Mouse (Mus musculus) small intestine, adult 2 months (tissue): ENCODE results near the gene Scd1. TPM values are rescaled to one million over a fixed set of nuclear protein-coding genes. Genes with fewer than 3 reads are reported as not detected.
A peak's percentile ranks its signal among the peaks of the same experiment; 100 is the strongest.

ENCODE experiments used
- H3K27ac ChIP-seq: fragments of 200-500 bp; 2 replicates; pipeline ENCODE4 v1.5.1; 2012; ENCODE audit warnings: low read depth, low read length, control low read depth, inconsistent platforms; ENCODE audit not compliant: insufficient read depth
- H3K27me3 ChIP-seq: fragments of 200-500 bp; 2 replicates; pipeline ENCODE4 v1.6.1; 2012; ENCODE audit warnings: mild to moderate bottlenecking, moderate library complexity, low read length, inconsistent platforms; ENCODE audit not compliant: control insufficient read depth, insufficient read depth
- H3K36me3 ChIP-seq: fragments of 200-500 bp; 2 replicates; pipeline ENCODE4 v1.6.1; 2012; ENCODE audit warnings: mild to moderate bottlenecking, low read length, control low read depth, inconsistent platforms; ENCODE audit not compliant: control insufficient read depth, insufficient read depth
- H3K4me1 ChIP-seq: fragments of 200-500 bp; 2 replicates; pipeline ENCODE4 v1.6.1; 2012; ENCODE audit warnings: low read length, inconsistent platforms, mixed read lengths; ENCODE audit not compliant: control insufficient read depth, insufficient read depth, insufficient read length
- H3K4me3 ChIP-seq: fragments of 200-500 bp; 2 replicates; pipeline ENCODE4 v1.5.1; 2012; ENCODE audit warnings: low read depth, mild to moderate bottlenecking, control low read depth, inconsistent platforms, low read length, moderate library complexity
- CTCF ChIP-seq: fragments of 200-500 bp; IDR thresholded peaks from 2 replicates; pipeline ENCODE4 v1.5.1; 2012; ENCODE audit warnings: low read depth, mild to moderate bottlenecking, control low read depth, inconsistent platforms, low read length, moderate library complexity, mixed read lengths; ENCODE audit not compliant: insufficient replicate concordance, insufficient read length; ENCODE audit errors: extremely low read depth
- POLR2A ChIP-seq: fragments of 200-500 bp; IDR thresholded peaks from 2 replicates; pipeline ENCODE4 v1.6.1; 2012; ENCODE audit warnings: low read depth, mild to moderate bottlenecking, control low read depth, inconsistent platforms, low read length, moderate library complexity
- WGBS: fragments of 180-500 bp; shearing (Covaris S2); methylation state at CpG from one replicate; pipeline ENCODE4 v1.1.7; 2018; 5-methylcytosine and 5-hydroxymethylcytosine counted together
- polyA plus RNA-seq: library from polyadenylated mRNA; depleted of rRNA; stranded (reverse); fragments of >200 nt; gene quantifications from 2 replicates; pipeline ENCODE4 v1.2.3, GENCODE M21; 2012

The Scd1 gene
- polyA plus RNA-seq, 1 experiment, result 9.6 TPM

DNA sequence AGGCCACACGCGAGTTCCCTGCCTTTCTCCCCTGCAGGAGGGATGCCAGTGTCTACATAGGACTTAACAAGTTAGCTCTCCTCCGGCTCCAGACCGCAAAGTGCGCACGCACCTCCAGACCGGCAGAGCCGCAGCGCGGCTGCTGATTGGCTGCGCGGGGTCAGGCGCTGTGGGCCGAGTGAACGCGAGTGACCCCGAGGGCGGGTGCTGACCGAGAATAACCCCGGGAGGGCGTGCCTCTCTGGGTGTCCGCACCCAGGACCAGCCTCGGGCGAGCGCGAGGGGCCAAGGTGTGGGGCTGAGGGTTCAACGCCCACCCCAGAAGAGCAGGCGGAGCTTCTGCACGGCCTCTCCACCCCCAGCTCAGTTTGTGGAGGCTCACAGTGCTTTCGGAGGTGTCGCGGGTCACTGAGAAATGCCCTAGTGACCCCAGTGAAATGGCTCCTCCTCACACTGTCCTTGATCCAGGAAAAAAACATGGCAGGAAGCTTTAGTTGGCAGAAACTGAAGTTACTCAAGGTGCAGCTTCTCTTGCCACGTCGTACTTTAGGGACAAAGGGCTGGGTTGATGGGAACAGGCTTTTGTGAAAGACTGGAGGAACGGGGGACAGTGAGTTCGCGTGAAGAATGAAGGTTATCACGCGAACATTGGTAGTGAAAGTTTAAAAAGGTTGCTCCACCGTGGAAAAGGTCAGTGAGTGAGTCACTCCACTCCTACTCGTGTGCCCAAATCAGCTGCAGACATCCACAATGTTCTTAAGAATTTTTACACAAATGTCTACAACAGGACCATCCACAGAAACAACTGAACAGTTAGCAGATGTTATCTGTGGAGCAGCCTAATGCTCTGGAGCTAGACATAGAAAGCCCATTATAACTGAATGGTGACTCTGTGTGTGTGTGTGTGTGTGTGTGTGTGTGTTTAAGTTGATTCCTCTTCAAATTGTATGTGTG, 18.9 kb downstream of the Scd1 start:
- under 1% methylated on average over 41 of the region's 41 CpGs for WGBS

DNA sequence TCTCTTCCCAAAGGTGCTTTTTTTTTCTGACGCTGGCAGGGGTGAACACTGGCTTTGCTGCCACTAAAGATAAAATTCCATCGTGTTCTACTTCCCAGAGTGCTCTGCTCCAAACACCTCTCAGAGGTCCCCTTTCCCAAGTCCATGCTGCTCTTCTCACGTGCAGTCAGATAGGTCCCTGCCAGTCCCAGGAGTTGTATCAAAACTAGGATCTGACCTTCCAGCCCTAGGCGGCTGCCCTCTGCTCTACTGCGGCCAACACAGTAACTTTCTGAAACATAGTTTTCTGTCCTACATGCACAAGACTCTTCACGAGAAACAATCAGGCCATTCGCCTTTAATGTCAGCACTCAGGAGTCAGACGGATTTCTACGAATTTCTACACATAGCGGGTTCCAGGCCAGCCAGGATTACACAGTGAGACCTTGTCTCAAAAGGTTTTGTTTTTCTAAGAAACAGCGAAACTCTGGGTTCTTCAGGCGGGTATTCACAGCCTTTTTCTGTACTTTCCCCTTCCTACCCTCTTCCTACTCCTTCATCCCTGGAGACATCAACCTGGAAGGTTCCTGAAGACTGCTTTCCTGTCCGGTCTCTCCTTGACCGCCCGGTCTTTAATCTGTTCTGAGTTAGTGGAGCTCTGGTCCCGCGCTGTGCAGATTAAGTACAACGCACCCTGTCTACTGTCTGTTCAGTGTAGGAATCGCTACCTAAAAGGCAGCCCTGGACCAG, 19.8 kb downstream of the Scd1 start:
- peak overlapping the region; percentile 30; the same call in 1 of the 2 replicates for H3K27ac ChIP-seq
- H3K27me3 ChIP-seq, result no peaks in the 10 kb centered on the region
- TF ChIP-seq CTCF, result no peak
- no peak for TF ChIP-seq POLR2A
- H3K4me3 ChIP-seq, result peak overlapping the region; percentile 66
- 17% methylated on average over 19 of the region's 19 CpGs for WGBS
- peaks cover 6% of the 10 kb centered on the region for H3K4me1 ChIP-seq
- H3K36me3 ChIP-seq, result no peaks in the 10 kb centered on the region

More for the DNA sequence above, 18.9 kb downstream of the Scd1 start:
- H3K4me1 ChIP-seq, result peaks cover 6% of the 10 kb centered on the region
- no peaks in the 10 kb centered on the region for H3K27me3 ChIP-seq
- TF ChIP-seq POLR2A (no peak; the same call in 1 of the 2 replicates), CTCF (no peak)
- H3K27ac ChIP-seq, result peak overlapping the region; percentile 67
- H3K36me3 ChIP-seq, result no peaks in the 10 kb centered on the region
- H3K4me3 ChIP-seq, result peak overlapping the region; percentile 66

DNA sequence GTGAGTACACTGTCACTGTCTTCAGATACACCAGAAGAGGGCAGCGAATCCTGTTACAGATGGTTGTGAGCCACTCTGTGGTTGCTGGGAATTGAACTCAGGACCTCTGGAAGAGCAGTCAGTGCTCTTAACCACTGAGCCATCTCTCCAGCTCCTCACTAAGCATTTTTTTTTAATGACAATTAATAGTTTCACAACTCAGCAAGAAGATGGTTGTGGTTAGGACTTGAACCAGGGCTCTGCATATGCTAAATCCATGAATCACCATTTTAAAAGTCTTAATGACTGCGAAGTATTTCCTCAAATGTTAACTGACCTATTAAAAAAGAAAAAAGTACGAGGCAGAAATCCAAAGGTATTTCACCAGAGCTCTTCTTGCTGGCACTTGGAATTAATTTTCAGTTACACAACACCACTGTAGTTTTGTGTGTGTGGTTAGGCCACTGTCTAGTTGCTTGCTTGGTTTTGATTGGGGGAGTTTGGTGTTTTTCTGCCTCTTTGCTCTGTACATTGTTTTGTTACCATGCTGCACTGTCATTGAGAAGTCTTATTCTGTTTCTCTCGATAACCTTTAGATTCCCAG, 20.5 kb downstream of the Scd1 start:
- Histone ChIP-seq H3K27me3 (no peaks in the 10 kb centered on the region), H3K36me3 (no peaks in the 10 kb centered on the region), H3K4me3 (no peak overlapping the region), H3K4me1 (peaks cover 6% of the 10 kb centered on the region), H3K27ac (no peak overlapping the region)
- WGBS, result 89% methylated on average over 4 of the region's 4 CpGs
- no peak for TF ChIP-seq CTCF
- no peak for TF ChIP-seq POLR2A

GRCm38 (mm10) chr19:44385887-44386498, 21.7 kb downstream of the Scd1 start:
- peaks cover 6% of the 10 kb centered on the region for H3K4me1 ChIP-seq
- H3K36me3 ChIP-seq, result no peaks in the 10 kb centered on the region
- 54% methylated on average over 6 of the region's 6 CpGs for WGBS
- H3K4me3 ChIP-seq, result no peak overlapping the region
- H3K27ac ChIP-seq, result no peak overlapping the region
- no peaks in the 10 kb centered on the region for H3K27me3 ChIP-seq
- TF ChIP-seq POLR2A (no peak), CTCF (no peak)

- Histone ChIP-seq H3K4me3 (no peak overlapping the region), H3K4me1 (peaks cover 2% of the 10 kb centered on the region), H3K27ac (no peak overlapping the region), H3K27me3 (no peaks in the 10 kb centered on the region), H3K36me3 (no peaks in the 10 kb centered on the region)
- WGBS, result 71% methylated on average over 12 of the region's 12 CpGs
- TF ChIP-seq CTCF (no peak), POLR2A (no peak)
Measured at GRCm38 (mm10) chr19:44382682-44383321, 24.9 kb downstream of the Scd1 start.

DNA sequence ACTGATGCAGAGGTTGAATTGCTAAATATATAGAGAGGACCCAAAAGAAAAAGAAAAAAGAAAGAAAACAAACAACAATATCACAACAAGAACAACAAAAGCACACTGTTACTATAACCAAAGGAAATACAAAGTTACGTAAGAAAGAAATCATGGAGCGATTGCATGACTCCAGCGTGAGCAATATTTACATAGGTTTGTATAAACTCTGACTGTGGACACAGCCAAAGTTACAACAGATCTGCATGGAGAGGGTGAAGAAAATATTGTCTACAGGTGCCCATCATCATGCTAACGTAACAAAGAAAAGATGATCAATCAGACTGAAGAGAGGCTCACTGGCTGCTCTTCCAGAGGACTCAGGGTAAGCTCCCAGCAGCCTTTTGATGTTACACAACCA, 27.6 kb downstream of the Scd1 start:
- no peak overlapping the region for H3K27ac ChIP-seq

More for the DNA sequence above, 27.6 kb downstream of the Scd1 start:
- Histone ChIP-seq H3K4me1 (no peaks in the 10 kb centered on the region), H3K36me3 (no peaks in the 10 kb centered on the region), H3K4me3 (no peak overlapping the region), H3K27me3 (no peaks in the 10 kb centered on the region)
- 72% methylated on average over 4 of the region's 4 CpGs for WGBS
- TF ChIP-seq CTCF (no peak), POLR2A (no peak)
